Mouse (Mus musculus) hindbrain, embryonic 11.5 days (tissue): ENCODE data around the gene Pdcd10. TPM values are rescaled to one million over a fixed set of nuclear protein-coding genes. Genes with fewer than 3 reads are reported as not detected.

Source experiments
- ATAC-seq: fragments of 200-750 bp; cut with Nextera tagmentation; 2 replicates; pipeline ENCODE4 v1.8.0; 2017; ENCODE audit warnings: mild to moderate bottlenecking, moderate TSS enrichment, moderate library complexity; ENCODE audit not compliant: low FRiP score
- DNase-seq: peaks from one replicate; pipeline ENCODE4 v3.0.0-alpha.2; 2015; ENCODE audit warnings: low spot score
- H3K27ac ChIP-seq: fragments of 300-500 bp; sonication (generic); 2 replicates; pipeline ENCODE4 v1.5.1; 2014; ENCODE audit warnings: mild to moderate bottlenecking, low read depth, low read length
- H3K27me3 ChIP-seq: fragments of 300-500 bp; sonication (generic); 2 replicates; pipeline ENCODE4 v1.6.1; 2014; ENCODE audit warnings: mild to moderate bottlenecking, low read length, moderate library complexity, mixed read lengths; ENCODE audit not compliant: control insufficient read depth, insufficient read depth
- H3K36me3 ChIP-seq: fragments of 300-500 bp; sonication (generic); 2 replicates; pipeline ENCODE4 v1.6.1; 2014; ENCODE audit warnings: mild to moderate bottlenecking, low read length, moderate library complexity, mixed read lengths; ENCODE audit not compliant: control insufficient read depth, insufficient read depth
- H3K4me1 ChIP-seq: fragments of 300-500 bp; sonication (generic); replicated peaks from 2 replicates; pipeline ENCODE4 v1.6.1; 2014; ENCODE audit warnings: low read length, mixed read lengths; ENCODE audit not compliant: control insufficient read depth, insufficient read depth
- H3K4me2 ChIP-seq: fragments of 300-500 bp; sonication (generic); replicated peaks from 2 replicates; pipeline ENCODE4 v1.6.1; 2014; ENCODE audit warnings: mild to moderate bottlenecking, low read depth, low read length
- H3K4me3 ChIP-seq: fragments of 300-500 bp; sonication (generic); 2 replicates; pipeline ENCODE4 v1.5.1; 2014; ENCODE audit warnings: low read depth, low read length
- H3K9ac ChIP-seq: fragments of 300-500 bp; sonication (generic); 2 replicates; pipeline ENCODE4 v1.6.1; 2014; ENCODE audit warnings: low read depth, low read length
- H3K9me3 ChIP-seq: fragments of 300-500 bp; sonication (generic); 2 replicates; pipeline ENCODE4 v1.6.1; 2016; ENCODE audit warnings: low read length; ENCODE audit not compliant: control insufficient read depth
- WGBS: fragments of 180-500 bp; shearing (Covaris S2); extraction: QIAGEN DNeasy Blood & Tissue Kit; methylation state at CpG from one replicate; pipeline ENCODE4 v1.1.7; 2014; 5-methylcytosine and 5-hydroxymethylcytosine counted together
- polyA plus RNA-seq: library from polyadenylated mRNA; unstranded; fragments of >200 nt; fragmentation: Nextera tagmentation; extraction: Ambion mirVana; gene quantifications from 2 replicates; pipeline ENCODE4 v1.2.1, GENCODE M21; 2014

Gene Pdcd10
- polyA plus RNA-seq, 1 experiment from 2014 or later: 103 TPM

DNA sequence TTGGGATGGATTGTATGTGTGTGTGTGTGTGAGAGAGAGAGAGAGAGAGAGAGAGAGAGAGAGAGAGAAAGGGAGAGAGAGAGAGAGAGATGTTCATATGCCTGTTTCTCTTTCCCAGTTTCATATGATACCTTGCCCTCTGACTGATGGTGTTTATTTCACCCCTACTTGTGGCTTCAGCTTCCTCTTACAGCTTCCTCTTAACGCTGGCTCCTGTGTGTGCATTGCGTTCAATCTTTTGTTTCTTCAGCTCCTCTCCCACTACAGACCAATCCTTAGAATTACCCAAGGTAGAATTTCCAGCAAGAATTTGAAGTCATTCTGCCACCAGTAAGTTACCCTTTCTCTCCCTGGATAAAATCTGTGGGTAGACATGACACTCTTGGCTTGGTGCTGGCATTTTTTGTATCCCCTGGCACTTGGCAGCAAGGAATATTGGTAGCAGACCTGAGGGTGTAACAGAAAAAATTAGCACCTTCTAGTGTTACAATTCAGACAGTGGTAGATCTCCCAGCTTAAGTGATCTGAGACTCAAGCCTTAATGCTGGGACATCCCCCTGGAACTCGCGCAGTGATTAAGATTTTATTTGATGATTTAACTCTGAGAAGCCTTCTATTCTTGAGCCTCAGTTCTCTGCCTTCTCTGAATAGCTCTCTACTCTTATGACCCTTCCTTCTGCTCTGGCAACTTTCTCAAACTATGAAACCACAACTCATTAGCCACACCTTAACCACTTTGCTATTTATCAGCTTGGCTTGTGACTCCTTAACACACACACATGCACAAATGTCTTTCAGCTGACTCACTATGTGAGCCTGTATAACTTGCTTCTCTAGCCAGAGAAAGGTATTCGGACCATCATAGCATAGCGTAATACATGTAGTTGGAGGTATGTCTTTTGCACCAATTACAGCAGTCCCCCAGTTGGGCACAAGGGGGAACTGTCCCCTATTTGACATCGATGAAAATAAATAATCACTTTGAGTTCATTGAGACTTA is 57.4 kb downstream of the Pdcd10 start:
- Histone ChIP-seq H3K4me3 (no peak overlapping the region), H3K9me3 (no peaks in the 10 kb centered on the region), H3K27me3 (no peaks in the 10 kb centered on the region), H3K4me1 (no peaks in the 10 kb centered on the region), H3K9ac (no peak overlapping the region), H3K36me3 (no peaks in the 10 kb centered on the region), H3K4me2 (no peak overlapping the region), H3K27ac (no peak overlapping the region)
- no peak for DNase-seq
- ATAC-seq: no peak
- WGBS: 85% methylated on average over 7 of the region's 7 CpGs

- H3K4me2 ChIP-seq: no peak overlapping the region
- ATAC-seq (no peak), DNase-seq (no peak)
- 62% methylated on average over 3 of the region's 3 CpGs for WGBS
- no peak overlapping the region for H3K27ac ChIP-seq
- no peaks in the 10 kb centered on the region for H3K9me3 ChIP-seq
- H3K27me3 ChIP-seq: no peaks in the 10 kb centered on the region
- no peaks in the 10 kb centered on the region for H3K36me3 ChIP-seq
- no peak overlapping the region for H3K9ac ChIP-seq
- H3K4me1 ChIP-seq: no peaks in the 10 kb centered on the region
- no peak overlapping the region for H3K4me3 ChIP-seq
Observed at GRCm38 (mm10) chr3:75492913-75493312, 63.7 kb downstream of the Pdcd10 start.

DNA sequence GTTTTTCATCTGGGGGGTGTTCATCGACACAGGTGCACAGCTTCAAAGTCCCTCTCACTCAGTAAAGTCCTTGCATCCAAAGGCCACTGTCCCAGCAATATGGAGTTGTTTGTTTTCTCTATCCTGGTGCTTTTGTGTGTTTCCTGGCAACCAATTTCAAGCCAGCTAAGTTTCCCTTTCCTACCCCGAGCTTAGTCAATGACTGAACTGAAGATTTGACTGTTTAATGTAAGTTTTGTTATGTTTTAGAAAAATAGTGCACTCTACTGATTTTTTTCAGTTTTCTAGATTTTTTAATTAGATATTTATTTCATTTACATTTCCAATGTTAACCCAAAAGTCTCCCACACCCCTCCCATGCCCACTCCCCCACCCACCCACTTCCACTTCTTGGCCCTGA is 74.6 kb downstream of the Pdcd10 start, which contains the start of gene Wdr49:
TSS of gene Wdr49 (minus strand) at position 101 of the 400 bp plus-strand sequence.
- no peaks in the 10 kb centered on the region for H3K36me3 ChIP-seq
- no peaks in the 10 kb centered on the region for H3K9me3 ChIP-seq
- no peak within 1 kb of the TSS for H3K27ac ChIP-seq
- no peak for ATAC-seq
- H3K4me1 ChIP-seq: no peaks in the 10 kb centered on the region
- no peak within 1 kb of the TSS for H3K4me3 ChIP-seq
- H3K4me2 ChIP-seq: no peak within 1 kb of the TSS
- WGBS: 38% methylated on average over 2 of the region's 2 CpGs
- DNase-seq: no peak
- no peak within 1 kb of the TSS for H3K9ac ChIP-seq
- no peaks in the 10 kb centered on the region for H3K27me3 ChIP-seq

GRCm38 (mm10) chr3:75475106-75475505 is 81.5 kb downstream of the Pdcd10 start:
- H3K27me3 ChIP-seq: no peaks in the 10 kb centered on the region
- H3K9ac ChIP-seq: no peak overlapping the region
- H3K4me3 ChIP-seq: no peak overlapping the region
- 83% methylated on average over 7 of the region's 7 CpGs for WGBS
- DNase-seq (no peak), ATAC-seq (no peak)
- H3K4me1 ChIP-seq: no peaks in the 10 kb centered on the region
- no peak overlapping the region for H3K4me2 ChIP-seq
- H3K27ac ChIP-seq: no peak overlapping the region
- no peaks in the 10 kb centered on the region for H3K9me3 ChIP-seq
- no peaks in the 10 kb centered on the region for H3K36me3 ChIP-seq

DNA sequence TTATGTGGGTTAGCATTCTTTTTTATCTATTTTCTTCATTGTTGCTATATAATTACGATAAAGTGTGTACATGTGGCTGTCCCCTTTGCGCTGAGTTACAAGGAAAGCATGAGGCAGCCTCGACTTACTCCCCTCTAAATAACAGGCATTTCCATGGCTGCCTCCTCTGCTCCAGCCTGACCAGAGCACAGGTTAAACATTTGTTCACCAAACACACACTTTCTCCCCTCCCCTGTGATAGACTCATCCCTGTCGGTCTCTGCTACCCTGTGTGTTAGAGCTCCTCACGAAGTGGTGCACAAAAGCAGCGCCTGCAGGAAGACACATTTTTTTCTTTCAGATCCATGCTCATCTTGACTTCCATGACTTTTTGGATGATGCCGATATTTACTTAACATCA is 82.0 kb downstream of the Pdcd10 start:
- Histone ChIP-seq H3K27me3 (no peaks in the 10 kb centered on the region), H3K9me3 (no peaks in the 10 kb centered on the region), H3K36me3 (no peaks in the 10 kb centered on the region), H3K27ac (no peak overlapping the region), H3K4me1 (no peaks in the 10 kb centered on the region), H3K9ac (no peak overlapping the region), H3K4me3 (no peak overlapping the region), H3K4me2 (no peak overlapping the region)
- no peak for ATAC-seq
- 87% methylated on average over 7 of the region's 7 CpGs for WGBS
- no peak for DNase-seq

- Histone ChIP-seq H3K4me1 (no peaks in the 10 kb centered on the region), H3K27me3 (no peaks in the 10 kb centered on the region), H3K4me3 (no peak overlapping the region), H3K9ac (no peak overlapping the region), H3K36me3 (no peaks in the 10 kb centered on the region), H3K4me2 (no peak overlapping the region), H3K9me3 (no peaks in the 10 kb centered on the region), H3K27ac (no peak overlapping the region)
- ATAC-seq (no peak), DNase-seq (no peak)
- WGBS: 86% methylated on average over 7 of the region's 7 CpGs
Observed at GRCm38 (mm10) chr3:75468154-75468553, 88.5 kb downstream of the Pdcd10 start.

Other genes with a start within 250 kb of the Pdcd10 start
- 0.14 and 0.17 TPM in 2 replicates for gene Wdr49, start 74.7 kb downstream of the Pdcd10 start, polyA plus RNA-seq
- 41.6 and 43.6 TPM in 2 replicates for gene Serpini1, start 691 bp upstream of the Pdcd10 start, polyA plus RNA-seq
- not detected in 2 replicates for gene Gm29133, start 191.3 kb upstream of the Pdcd10 start, polyA plus RNA-seq